Mouse (Mus musculus) neural tube, embryonic 12.5 days (tissue): Measurements from ENCODE around the gene Golt1b. TPM values are rescaled to one million over a fixed set of nuclear protein-coding genes. Genes with fewer than 3 reads are reported as not detected.

Experiments used
- ATAC-seq: fragments of 200-750 bp; cut with Nextera tagmentation; 2 replicates; pipeline ENCODE4 v1.8.0; 2017; ENCODE audit warnings: low read depth, mild to moderate bottlenecking, moderate TSS enrichment, moderate library complexity; ENCODE audit not compliant: low FRiP score
- H3K27ac ChIP-seq: fragments of 300-500 bp; sonication (generic); 2 replicates; pipeline ENCODE4 v1.5.1; 2016
- H3K27me3 ChIP-seq: fragments of 300-500 bp; sonication (generic); replicated peaks from 2 replicates; pipeline ENCODE4 v1.6.1; 2016; ENCODE audit warnings: mild to moderate bottlenecking
- H3K36me3 ChIP-seq: fragments of 300-500 bp; sonication (generic); 2 replicates; pipeline ENCODE4 v1.6.1; 2016; ENCODE audit warnings: mild to moderate bottlenecking
- H3K4me1 ChIP-seq: fragments of 300-500 bp; sonication (generic); 2 replicates; pipeline ENCODE4 v1.6.1; 2016
- H3K4me2 ChIP-seq: fragments of 300-500 bp; sonication (generic); replicated peaks from 2 replicates; pipeline ENCODE4 v1.6.1; 2016; ENCODE audit warnings: mild to moderate bottlenecking
- H3K4me3 ChIP-seq: fragments of 300-500 bp; sonication (generic); 2 replicates; pipeline ENCODE4 v1.5.1; 2016
- H3K9ac ChIP-seq: fragments of 300-500 bp; sonication (generic); 2 replicates; pipeline ENCODE4 v1.6.1; 2016; ENCODE audit warnings: mild to moderate bottlenecking
- H3K9me3 ChIP-seq: fragments of 300-500 bp; sonication (generic); 2 replicates; pipeline ENCODE4 v1.6.1; 2016; ENCODE audit warnings: mild to moderate bottlenecking
- WGBS: fragments of 180-500 bp; shearing (Covaris S2); methylation state at CpG from one replicate; pipeline ENCODE4 v1.1.7; 2016; 5-methylcytosine and 5-hydroxymethylcytosine counted together
- polyA plus RNA-seq: library from polyadenylated mRNA; unstranded; fragments of >200 nt; fragmentation: Nextera tagmentation; extraction: Ambion mirVana; gene quantifications from 2 replicates; pipeline ENCODE4 v1.2.1, GENCODE M21; 2016

The Golt1b gene
- polyA plus RNA-seq, 1 experiment from 2014 or later = 92.0 TPM

- 93% methylated on average over 8 of the region's 8 CpGs for WGBS
- no peak overlapping the region for H3K9ac ChIP-seq
- H3K4me1 ChIP-seq = no peaks in the 10 kb centered on the region
- H3K9me3 ChIP-seq = no peaks in the 10 kb centered on the region
- H3K4me3 ChIP-seq = no peak overlapping the region
- peaks cover 52% of the 10 kb centered on the region for H3K36me3 ChIP-seq
- no peak for ATAC-seq
- H3K27me3 ChIP-seq = no peaks in the 10 kb centered on the region
- no peak overlapping the region for H3K27ac ChIP-seq
- H3K4me2 ChIP-seq = no peak overlapping the region
Measured at GRCm38 (mm10) chr6:142365742-142366472, 21.1 kb upstream of the Golt1b start.

GRCm38 (mm10) chr6:142366473-142367018 lies 20.5 kb upstream of the Golt1b start:
- no peaks in the 10 kb centered on the region for H3K27me3 ChIP-seq
- H3K27ac ChIP-seq = no peak overlapping the region
- 93% methylated on average over 10 of the region's 10 CpGs for WGBS

GRCm38 (mm10) chr6:142367565-142367964 lies 19.5 kb upstream of the Golt1b start:
- ATAC-seq = no peak
- Histone ChIP-seq H3K4me2 (no peak overlapping the region), H3K36me3 (peaks cover 52% of the 10 kb centered on the region), H3K4me3 (no peak overlapping the region), H3K9me3 (no peaks in the 10 kb centered on the region), H3K4me1 (no peaks in the 10 kb centered on the region), H3K27ac (no peak overlapping the region), H3K27me3 (no peaks in the 10 kb centered on the region), H3K9ac (no peak overlapping the region)
- WGBS = 86% methylated on average over 3 of the region's 3 CpGs

More at GRCm38 (mm10) chr6:142366473-142367018, 20.5 kb upstream of the Golt1b start:
- ATAC-seq = no peak
- Histone ChIP-seq H3K36me3 (peaks cover 49% of the 10 kb centered on the region), H3K9me3 (no peaks in the 10 kb centered on the region), H3K9ac (no peak overlapping the region), H3K4me2 (no peak overlapping the region), H3K4me3 (no peak overlapping the region), H3K4me1 (no peaks in the 10 kb centered on the region)

- no peaks in the 10 kb centered on the region for H3K9me3 ChIP-seq
Measured at GRCm38 (mm10) chr6:142369568-142369967, 17.5 kb upstream of the Golt1b start.

GRCm38 (mm10) chr6:142377081-142377480 lies 9.9 kb upstream of the Golt1b start:
- no peak for ATAC-seq
- Histone ChIP-seq H3K36me3 (peaks cover 41% of the 10 kb centered on the region), H3K4me2 (no peak overlapping the region), H3K4me3 (no peak overlapping the region), H3K27me3 (no peaks in the 10 kb centered on the region), H3K9me3 (no peaks in the 10 kb centered on the region), H3K4me1 (no peaks in the 10 kb centered on the region), H3K9ac (no peak overlapping the region), H3K27ac (no peak overlapping the region)
- WGBS = 73% methylated on average over 1 of the region's 1 CpGs

More at GRCm38 (mm10) chr6:142369568-142369967, 17.5 kb upstream of the Golt1b start:
- Histone ChIP-seq H3K4me2 (no peak overlapping the region), H3K36me3 (peaks cover 56% of the 10 kb centered on the region), H3K9ac (no peak overlapping the region), H3K4me1 (no peaks in the 10 kb centered on the region), H3K27me3 (no peaks in the 10 kb centered on the region), H3K27ac (no peak overlapping the region), H3K4me3 (no peak overlapping the region)
- no peak for ATAC-seq
- 92% methylated on average over 3 of the region's 3 CpGs for WGBS

GRCm38 (mm10) chr6:142378576-142379330 lies 8.3 kb upstream of the Golt1b start:
- Histone ChIP-seq H3K4me3 (no peak overlapping the region), H3K9ac (no peak overlapping the region), H3K4me1 (no peaks in the 10 kb centered on the region), H3K36me3 (peaks cover 29% of the 10 kb centered on the region), H3K9me3 (no peaks in the 10 kb centered on the region), H3K27me3 (no peaks in the 10 kb centered on the region), H3K4me2 (no peak overlapping the region), H3K27ac (no peak overlapping the region)
- no peak for ATAC-seq
- 92% methylated on average over 8 of the region's 8 CpGs for WGBS

GRCm38 (mm10) chr6:142379961-142380360 lies 7.1 kb upstream of the Golt1b start:
- Histone ChIP-seq H3K4me1 (no peaks in the 10 kb centered on the region), H3K9me3 (no peaks in the 10 kb centered on the region), H3K4me3 (no peak overlapping the region), H3K4me2 (no peak overlapping the region), H3K27me3 (no peaks in the 10 kb centered on the region), H3K9ac (no peak overlapping the region), H3K36me3 (peaks cover 19% of the 10 kb centered on the region), H3K27ac (no peak overlapping the region)
- 91% methylated on average over 6 of the region's 6 CpGs for WGBS
- no peak for ATAC-seq

GRCm38 (mm10) chr6:142381615-142382014 lies 5.4 kb upstream of the Golt1b start:
- H3K4me1 ChIP-seq = peaks cover 2% of the 10 kb centered on the region; the same call in 1 of the 2 replicates
- H3K4me2 ChIP-seq = no peak overlapping the region
- WGBS = 91% methylated on average over 7 of the region's 7 CpGs
- peaks cover 4% of the 10 kb centered on the region for H3K36me3 ChIP-seq
- no peaks in the 10 kb centered on the region for H3K27me3 ChIP-seq
- no peak for ATAC-seq
- H3K9ac ChIP-seq = no peak overlapping the region
- H3K9me3 ChIP-seq = no peaks in the 10 kb centered on the region
- H3K4me3 ChIP-seq = no peak overlapping the region
- H3K27ac ChIP-seq = no peak overlapping the region

- WGBS = 93% methylated on average over 9 of the region's 9 CpGs
- no peaks in the 10 kb centered on the region for H3K9me3 ChIP-seq
- H3K36me3 ChIP-seq = no peaks in the 10 kb centered on the region
- H3K27ac ChIP-seq = no peak overlapping the region
- no peaks in the 10 kb centered on the region for H3K27me3 ChIP-seq
- no peak overlapping the region for H3K9ac ChIP-seq
- H3K4me3 ChIP-seq = no peak overlapping the region
- no peak for ATAC-seq
- H3K4me1 ChIP-seq = peaks cover 13% of the 10 kb centered on the region
- H3K4me2 ChIP-seq = no peak overlapping the region
Measured at GRCm38 (mm10) chr6:142384521-142384920, 2.5 kb upstream of the Golt1b start.

- peak; percentile 85 for ATAC-seq
- H3K9me3 ChIP-seq = no peaks in the 10 kb centered on the region
- H3K4me1 ChIP-seq = peaks cover 13% of the 10 kb centered on the region
- peak overlapping the region; percentile 56 for H3K9ac ChIP-seq
- no peaks in the 10 kb centered on the region for H3K27me3 ChIP-seq
- 6% methylated on average over 31 of the region's 31 CpGs for WGBS
- H3K27ac ChIP-seq = no peak overlapping the region
- no peaks in the 10 kb centered on the region for H3K36me3 ChIP-seq
- peak overlapping the region; percentile 77 for H3K4me2 ChIP-seq
- H3K4me3 ChIP-seq = peak overlapping the region; percentile 89
Measured at GRCm38 (mm10) chr6:142386285-142387010, 573 bp upstream of the Golt1b start.

GRCm38 (mm10) chr6:142387755-142388271 lies 792 bp downstream of the Golt1b start:
- no peaks in the 10 kb centered on the region; the same call in 1 of the 2 replicates for H3K36me3 ChIP-seq
- H3K9me3 ChIP-seq = no peaks in the 10 kb centered on the region
- peak overlapping the region; percentile 89 for H3K4me3 ChIP-seq
- peak overlapping the region; percentile 77 for H3K4me2 ChIP-seq
- H3K27ac ChIP-seq = no peak overlapping the region
- 27% methylated on average over 8 of the region's 8 CpGs for WGBS
- peaks cover 13% of the 10 kb centered on the region for H3K4me1 ChIP-seq
- no peak for ATAC-seq
- no peaks in the 10 kb centered on the region for H3K27me3 ChIP-seq
- H3K9ac ChIP-seq = peak overlapping the region; percentile 90

GRCm38 (mm10) chr6:142389101-142389500 lies 2.1 kb downstream of the Golt1b start:
- Histone ChIP-seq H3K27me3 (no peaks in the 10 kb centered on the region), H3K4me1 (peaks cover 13% of the 10 kb centered on the region), H3K9me3 (no peaks in the 10 kb centered on the region), H3K9ac (no peak overlapping the region), H3K4me2 (no peak overlapping the region), H3K36me3 (peaks cover 7% of the 10 kb centered on the region), H3K4me3 (no peak overlapping the region), H3K27ac (no peak overlapping the region)
- WGBS = 93% methylated on average over 2 of the region's 2 CpGs
- no peak for ATAC-seq
